Comparison of ENCODE assay signal across 26 mouse cellular contexts in genomic region chr5:129527162-129527561, GRCm38 (mm10). TPM values are rescaled to one million over a fixed set of nuclear protein-coding genes. Genes with fewer than 3 reads are reported as not detected.
DNase-seq lines count a peak whose midpoint lies in the region; ATAC-seq and TF ChIP-seq lines count a peak whose summit lies in the region.
"Had no signal": no experiment of that assay in that cellular context is flagged by ENCODE, and none has a peak within 500 bp of the region (broad histone marks: within the 10 kb centered on the region; RNA-seq: fewer than 3 reads in every experiment).

No protein-coding gene starts in this region.

- H3K27me3 ChIP-seq in liver, embryonic 11.5 days (replicated peaks; ENCODE audit: control insufficient read depth, insufficient read depth, low read length), result no peaks in the 10 kb centered on the region
- H3K27me3 ChIP-seq in liver, postnatal 0 days (ENCODE audit: insufficient read depth, low read length), result no peaks in the 10 kb centered on the region
- H3K27me3 ChIP-seq in liver, embryonic 13.5 days, result no peaks in the 10 kb centered on the region
- no peaks in the 10 kb centered on the region for H3K27me3 ChIP-seq in hindbrain, embryonic 13.5 days
- no peaks in the 10 kb centered on the region for H3K27me3 ChIP-seq in thymus, adult 2 months (ENCODE audit: control insufficient read depth, insufficient read depth, low read length)
- H3K27me3 ChIP-seq: heart, embryonic 15.5 days; lung, embryonic 15.5 days; midbrain, embryonic 15.5 days; neural tube, embryonic 15.5 days had no signal

- H3K9ac ChIP-seq in liver, embryonic 11.5 days (ENCODE audit: low read depth, low read length), result no peak overlapping the region
- no peak overlapping the region for H3K9ac ChIP-seq in liver, postnatal 0 days (replicated peaks)
- no peak overlapping the region for H3K9ac ChIP-seq in liver, embryonic 13.5 days
- H3K9ac ChIP-seq in hindbrain, embryonic 13.5 days, result no peak overlapping the region
- H3K9ac ChIP-seq: heart, embryonic 15.5 days; lung, embryonic 15.5 days; midbrain, embryonic 15.5 days; neural tube, embryonic 15.5 days had no signal

- H3K4me2 ChIP-seq in liver, embryonic 11.5 days, result no peak overlapping the region
- H3K4me2 ChIP-seq in liver, postnatal 0 days (ENCODE audit: low read depth, low read length), result no peak overlapping the region
- no peak overlapping the region for H3K4me2 ChIP-seq in liver, embryonic 13.5 days
- H3K4me2 ChIP-seq in hindbrain, embryonic 13.5 days, result no peak overlapping the region
- H3K4me2 ChIP-seq: heart, embryonic 15.5 days; lung, embryonic 15.5 days; midbrain, embryonic 15.5 days; neural tube, embryonic 15.5 days had no signal

- no peak for DNase-seq in liver, embryonic 11.5 days (ENCODE audit: low spot score)
- DNase-seq in liver, postnatal 0 days, result no peak
- DNase-seq in 3134 (ENCODE audit: extremely low read depth, insufficient read length, low spot score) (peak; percentile 42), MN1 (ENCODE audit: low spot score) (peak; percentile 20)
- DNase-seq in liver, embryonic 13.5 days, result no peak
- DNase-seq in thymus, adult 2 months, result no peak
- DNase-seq: adrenal gland, postnatal 14 days; cerebellum, adult 11 months; cerebellum, adult 9-10 months; cerebellum, postnatal 36 days; gastrocnemius, postnatal 14 days; kidney, adult 9 months; kidney, postnatal 10 days; retina, postnatal 1 day; right cerebral cortex, postnatal 14 days; thymus, postnatal 14 days had no signal

- H3K36me3 ChIP-seq in liver, embryonic 11.5 days (ENCODE audit: control insufficient read depth, insufficient read depth, low read length), result peaks cover 33% of the 10 kb centered on the region; the same call in 1 of the 2 replicates
- peaks cover 65% of the 10 kb centered on the region for H3K36me3 ChIP-seq in liver, postnatal 0 days (replicated peaks; ENCODE audit: insufficient read depth, low read length)
- peaks cover 92% of the 10 kb centered on the region for H3K36me3 ChIP-seq in liver, embryonic 13.5 days
- peaks cover 79% of the 10 kb centered on the region for H3K36me3 ChIP-seq in hindbrain, embryonic 13.5 days
- peaks cover 21% of the 10 kb centered on the region for H3K36me3 ChIP-seq in thymus, adult 2 months (ENCODE audit: control insufficient read depth, insufficient read depth, low read length)

- H3K4me1 ChIP-seq in liver, embryonic 11.5 days (replicated peaks; ENCODE audit: control insufficient read depth, insufficient read depth, low read length), result 0 out of 2 replicates have a peak, but pooled peaks cover 2% of the 10 kb centered on the region
- no peaks in the 10 kb centered on the region for H3K4me1 ChIP-seq in liver, postnatal 0 days (ENCODE audit: insufficient read depth)
- H3K4me1 ChIP-seq in liver, embryonic 13.5 days (replicated peaks), result peaks cover 11% of the 10 kb centered on the region
- no peaks in the 10 kb centered on the region for H3K4me1 ChIP-seq in hindbrain, embryonic 13.5 days (replicated peaks)
- no peaks in the 10 kb centered on the region for H3K4me1 ChIP-seq in thymus, adult 2 months (replicated peaks; ENCODE audit: control insufficient read depth, insufficient read depth, low read length)
- H3K4me1 ChIP-seq: lung, embryonic 15.5 days; midbrain, embryonic 10.5 days; midbrain, embryonic 15.5 days; neural tube, embryonic 15.5 days had no signal

- WGBS in liver, embryonic 11.5 days, result 79% methylated on average over 5 of the region's 5 CpGs
- WGBS in liver, postnatal 0 days (ENCODE audit: insufficient replicate concordance), result 67% methylated on average over 5 of the region's 5 CpGs
- WGBS in liver, embryonic 13.5 days (ENCODE audit: insufficient replicate concordance), result 55% methylated on average over 5 of the region's 5 CpGs
- WGBS in hindbrain, embryonic 13.5 days, result 95% methylated on average over 5 of the region's 5 CpGs
- 84% methylated on average over 5 of the region's 5 CpGs for WGBS in thymus, adult 2 months

- TF ChIP-seq POLR2A in thymus, adult 2 months (IDR thresholded peaks at IDR 0.05; ENCODE audit: control insufficient read depth, extremely low read depth, insufficient read depth, low read length, poor library complexity), result no peak

- ATAC-seq in liver, embryonic 11.5 days (replicated peaks; ENCODE audit: low FRiP score), result peak; percentile 29; the same call in 1 of the 2 replicates
- ATAC-seq in liver, postnatal 0 days, result no peak
- ATAC-seq in liver, embryonic 13.5 days (ENCODE audit: low read depth), result peak; percentile 50
- no peak for ATAC-seq in hindbrain, embryonic 13.5 days (ENCODE audit: low FRiP score)
- ATAC-seq: forebrain, embryonic 16.5 days; hindbrain, postnatal 0 days; intestine, embryonic 16.5 days; midbrain, embryonic 15.5 days had no signal

- H3K4me3 ChIP-seq in liver, embryonic 11.5 days (ENCODE audit: low read depth, low read length), result no peak overlapping the region
- no peak overlapping the region for H3K4me3 ChIP-seq in liver, postnatal 0 days (ENCODE audit: low read depth, low read length)
- H3K4me3 ChIP-seq in liver, embryonic 13.5 days (replicated peaks), result no peak overlapping the region
- no peak overlapping the region for H3K4me3 ChIP-seq in hindbrain, embryonic 13.5 days
- no peak overlapping the region for H3K4me3 ChIP-seq in thymus, adult 2 months (ENCODE audit: control insufficient read depth, insufficient read depth, low read length)
- H3K4me3 ChIP-seq: heart, embryonic 15.5 days; lung, embryonic 15.5 days; midbrain, embryonic 10.5 days; midbrain, embryonic 15.5 days; neural tube, embryonic 15.5 days had no signal

- no peak for TF ChIP-seq CTCF in liver, postnatal 0 days (IDR thresholded peaks at IDR 0.05; ENCODE audit: low read depth)
- no peak for TF ChIP-seq CTCF in thymus, adult 2 months (IDR thresholded peaks at IDR 0.05; ENCODE audit: borderline replicate concordance, control insufficient read depth, extremely low read depth, insufficient read depth, low read length, poor library complexity)

- no peak overlapping the region for H3K27ac ChIP-seq in liver, embryonic 11.5 days (ENCODE audit: low read depth, low read length)
- no peak overlapping the region for H3K27ac ChIP-seq in liver, postnatal 0 days (ENCODE audit: low read depth)
- no peak overlapping the region for H3K27ac ChIP-seq in liver, embryonic 13.5 days
- no peak overlapping the region for H3K27ac ChIP-seq in hindbrain, embryonic 13.5 days
- H3K27ac ChIP-seq in thymus, adult 2 months (ENCODE audit: control insufficient read depth, insufficient read depth, low read length), result no peak overlapping the region
- H3K27ac ChIP-seq: heart, embryonic 15.5 days; hindbrain, postnatal 0 days; lung, embryonic 15.5 days; midbrain, embryonic 10.5 days; midbrain, embryonic 15.5 days; neural tube, embryonic 15.5 days had no signal

- TF ChIP-seq EP300 in liver, postnatal 0 days (IDR thresholded peaks at IDR 0.05; ENCODE audit: low read depth), result no peak

- no peaks in the 10 kb centered on the region for H3K9me3 ChIP-seq in liver, embryonic 11.5 days (ENCODE audit: control insufficient read depth, low read length)
- no peaks in the 10 kb centered on the region for H3K9me3 ChIP-seq in liver, postnatal 0 days (ENCODE audit: low read length)
- no peaks in the 10 kb centered on the region for H3K9me3 ChIP-seq in liver, embryonic 13.5 days (replicated peaks)
- H3K9me3 ChIP-seq in hindbrain, embryonic 13.5 days, result no peaks in the 10 kb centered on the region
- H3K9me3 ChIP-seq: G1E; heart, embryonic 15.5 days; lung, embryonic 15.5 days; midbrain, embryonic 10.5 days; midbrain, embryonic 15.5 days; neural tube, embryonic 15.5 days had no signal

RNA-seq across cellular contexts. Expression of gene Sfswap, which starts 26.1 kb away (rescaled TPM):
- 38.7 and 40.9 TPM in 2 replicates for polyA plus RNA-seq in liver, embryonic 11.5 days (2014; fragmentation: Nextera tagmentation; extraction: Ambion mirVana)
- polyA plus RNA-seq in liver, postnatal 0 days (2015; fragmentation: Nextera tagmentation; extraction: Ambion mirVana), result 10.6 and 11.0 TPM in 2 replicates
- polyA plus RNA-seq in liver, embryonic 13.5 days (2015; fragmentation: Nextera tagmentation; extraction: Ambion mirVana), result 16.0 and 20.7 TPM in 2 replicates
- 49.7 and 56.5 TPM in 2 replicates for polyA plus RNA-seq in hindbrain, embryonic 13.5 days (2015; fragmentation: Nextera tagmentation; extraction: Ambion mirVana)
- polyA plus RNA-seq in thymus, adult 2 months (2012; rRNA removed), result 149 and 160 TPM in 2 replicates

RNA-seq across cellular contexts. Expression of gene Mmp17, which starts 56.8 kb away (rescaled TPM):
- 0.44 and 0.67 TPM in 2 replicates for polyA plus RNA-seq in liver, embryonic 11.5 days (2014; fragmentation: Nextera tagmentation; extraction: Ambion mirVana)
- polyA plus RNA-seq in liver, postnatal 0 days (2015; fragmentation: Nextera tagmentation; extraction: Ambion mirVana), result 0.07 and 0.11 TPM in 2 replicates
- polyA plus RNA-seq in liver, embryonic 13.5 days (2015; fragmentation: Nextera tagmentation; extraction: Ambion mirVana), result 0.25 and 0.30 TPM in 2 replicates
- polyA plus RNA-seq in hindbrain, embryonic 13.5 days (2015; fragmentation: Nextera tagmentation; extraction: Ambion mirVana), result 5.2 and 7.5 TPM in 2 replicates
- polyA plus RNA-seq in thymus, adult 2 months (2012; rRNA removed), result 3.4 and 3.5 TPM in 2 replicates

Comparison
In these comparisons a context has a peak if more than half of its experiments do, and no peak if none do; other contexts are left out.
1. ATAC-seq: peak in liver, embryonic 11.5 days (single experiment) and liver, embryonic 13.5 days (single experiment); none in liver, postnatal 0 days (single experiment) and hindbrain, embryonic 13.5 days (single experiment).
2. DNase-seq: peak in 3134 (single experiment) and MN1 (single experiment); none in liver, embryonic 11.5 days (single experiment), liver, postnatal 0 days (single experiment), liver, embryonic 13.5 days (single experiment) and thymus, adult 2 months (single experiment).